Mouse (Mus musculus) liver, postnatal 0 days (tissue): ENCODE measurements at regions not wholly inside any gene's neighbourhood (a gene's known extent, or its start where the extent isn't known, plus 50 kb on each side); places are given as distances from the start of the nearest gene placed in this dataset.

Experiments used
- CTCF ChIP-seq: sonication (generic); IDR thresholded peaks from 2 replicates; pipeline ENCODE4 v1.5.1; 2016; ENCODE audit warnings: antibody characterized with exemption, low read depth
- EP300 ChIP-seq: IDR thresholded peaks from 2 replicates; pipeline ENCODE4 v1.6.1; 2016; ENCODE audit warnings: antibody characterized with exemption, low read depth, mild to moderate bottlenecking

DNA sequence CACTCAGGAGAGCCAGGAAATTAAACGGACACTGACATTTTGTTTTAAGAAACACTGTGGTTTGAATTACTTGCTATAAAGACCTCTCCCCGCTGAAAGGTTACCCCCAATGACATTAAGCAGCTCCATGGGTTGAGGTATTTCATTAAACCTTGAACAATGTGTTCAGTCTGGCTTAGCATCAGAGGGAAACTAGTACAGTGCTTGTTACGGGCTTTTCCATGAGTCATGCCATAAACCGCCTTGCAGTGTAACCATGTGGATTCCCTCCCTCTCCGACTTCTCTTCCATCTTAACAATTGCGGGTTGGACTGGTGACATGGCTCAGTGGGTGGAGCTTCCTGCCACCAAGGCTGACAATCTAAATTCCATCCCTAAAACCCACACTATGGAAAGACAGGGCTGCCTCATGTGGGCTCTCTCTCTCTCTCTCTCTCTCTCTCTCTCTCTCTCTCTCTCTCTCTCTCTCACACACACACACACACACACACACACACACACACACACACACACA, 142.2 kb downstream of the Bcat1 start:
- TF ChIP-seq CTCF (no peak), EP300 (no peak)
